Mouse (Mus musculus): ENCODE results near the gene Rnf7. TPM values are rescaled to one million over a fixed set of nuclear protein-coding genes. Genes with fewer than 3 reads are reported as not detected.
"Not testable (repeated sequence)": the region's sequence is repeated elsewhere in the genome, so short reads cannot be mapped to it uniquely, and the experiment has no call there.

Rnf7 gene
- total and polyA plus RNA-seq, 2 experiments = 63.4 to 65.5 TPM

- Histone ChIP-seq H3K4me3 (ENCODE audit: insufficient read depth, low read depth, low read length) (no peak overlapping the region), H3K79me2 (ENCODE audit: control insufficient read depth, insufficient read depth, low read length) (peaks cover under 1% of the 10 kb centered on the region; the same call in 1 of the 2 replicates), H3K27me3 (ENCODE audit: control insufficient read depth, insufficient read depth, low read length) (no peaks in the 10 kb centered on the region), H3K27ac (replicated peaks; ENCODE audit: insufficient read depth, low read depth, low read length) (no peak overlapping the region), H3K4me1 (ENCODE audit: control insufficient read depth, insufficient read depth, low read length) (no peaks in the 10 kb centered on the region), H3K36me3 (ENCODE audit: control insufficient read depth, insufficient read depth, low read length) (no peaks in the 10 kb centered on the region), H3K9ac (ENCODE audit: low read depth, low read length) (no peak overlapping the region)
- no peak for DNase-seq (ENCODE audit: extremely low read depth, low read depth, low spot score)
- TF ChIP-seq CTCF (IDR thresholded peaks at IDR 0.05; ENCODE audit: low read depth, low read length) = no peak
- no peak for TF ChIP-seq POLR2A (IDR thresholded peaks at IDR 0.05; ENCODE audit: extremely low read depth, insufficient read depth, low read length)
- WGBS = 52% methylated on average over 3 of the region's 3 CpGs
Observed at GRCm38 (mm10) chr9:96483028-96483427, 4.6 kb upstream of the Rnf7 start.

GRCm38 (mm10) chr9:96472356-96472755, 6.1 kb downstream of the Rnf7 start:
- Histone ChIP-seq H3K27ac (replicated peaks; ENCODE audit: insufficient read depth, low read depth, low read length) (no peak overlapping the region), H3K4me3 (ENCODE audit: insufficient read depth, low read depth, low read length) (no peak overlapping the region), H3K79me2 (ENCODE audit: control insufficient read depth, insufficient read depth, low read length) (no peaks in the 10 kb centered on the region; the same call in 1 of the 2 replicates), H3K27me3 (ENCODE audit: control insufficient read depth, insufficient read depth, low read length) (no peaks in the 10 kb centered on the region), H3K36me3 (ENCODE audit: control insufficient read depth, insufficient read depth, low read length) (peaks cover 13% of the 10 kb centered on the region), H3K9ac (ENCODE audit: low read depth, low read length) (no peak overlapping the region), H3K4me1 (ENCODE audit: control insufficient read depth, insufficient read depth, low read length) (peaks cover 1% of the 10 kb centered on the region)
- WGBS = 91% methylated on average over 3 of the region's 3 CpGs
- TF ChIP-seq POLR2A (IDR thresholded peaks at IDR 0.05; ENCODE audit: extremely low read depth, insufficient read depth, low read length) = no peak
- no peak for TF ChIP-seq CTCF (IDR thresholded peaks at IDR 0.05; ENCODE audit: low read depth, low read length)
- no peak for DNase-seq (ENCODE audit: extremely low read depth, low read depth, low spot score)

- DNase-seq (ENCODE audit: extremely low read depth, low read depth, low spot score); H3K27ac ChIP-seq (replicated peaks; ENCODE audit: insufficient read depth, low read depth, low read length); H3K4me3 ChIP-seq (ENCODE audit: insufficient read depth, low read depth, low read length); H3K4me1 ChIP-seq (ENCODE audit: control insufficient read depth, insufficient read depth, low read length); H3K9ac ChIP-seq (ENCODE audit: low read depth, low read length); H3K27me3 ChIP-seq (ENCODE audit: control insufficient read depth, insufficient read depth, low read length); H3K79me2 ChIP-seq (ENCODE audit: control insufficient read depth, insufficient read depth, low read length): not testable (repeated sequence)
- peaks cover 13% of the 10 kb centered on the region for H3K36me3 ChIP-seq (ENCODE audit: control insufficient read depth, insufficient read depth, low read length)
- WGBS = 98% methylated on average over 4 of the region's 4 CpGs
Observed at GRCm38 (mm10) chr9:96471681-96472080, 6.8 kb downstream of the Rnf7 start.

- peaks cover 13% of the 10 kb centered on the region for H3K36me3 ChIP-seq (ENCODE audit: control insufficient read depth, insufficient read depth, low read length)
- no peak overlapping the region for H3K4me3 ChIP-seq (ENCODE audit: insufficient read depth, low read depth, low read length)
- H3K4me1 ChIP-seq (ENCODE audit: control insufficient read depth, insufficient read depth, low read length) = no peaks in the 10 kb centered on the region
- H3K27me3 ChIP-seq (ENCODE audit: control insufficient read depth, insufficient read depth, low read length) = no peaks in the 10 kb centered on the region
- WGBS = 97% methylated on average over 8 of the region's 8 CpGs
- no peak overlapping the region for H3K9ac ChIP-seq (ENCODE audit: low read depth, low read length)
- no peak for DNase-seq (ENCODE audit: extremely low read depth, low read depth, low spot score)
- no peak overlapping the region for H3K27ac ChIP-seq (replicated peaks; ENCODE audit: insufficient read depth, low read depth, low read length)
- no peaks in the 10 kb centered on the region for H3K79me2 ChIP-seq (ENCODE audit: control insufficient read depth, insufficient read depth, low read length)
- no peak for TF ChIP-seq CTCF (IDR thresholded peaks at IDR 0.05; ENCODE audit: low read depth, low read length)
- no peak for TF ChIP-seq POLR2A (IDR thresholded peaks at IDR 0.05; ENCODE audit: extremely low read depth, insufficient read depth, low read length)
Observed at GRCm38 (mm10) chr9:96470266-96470974, 8.1 kb downstream of the Rnf7 start.

- Histone ChIP-seq H3K4me1 (ENCODE audit: control insufficient read depth, insufficient read depth, low read length) (no peaks in the 10 kb centered on the region), H3K9ac (ENCODE audit: low read depth, low read length) (no peak overlapping the region), H3K36me3 (ENCODE audit: control insufficient read depth, insufficient read depth, low read length) (peaks cover 13% of the 10 kb centered on the region), H3K4me3 (ENCODE audit: insufficient read depth, low read depth, low read length) (no peak overlapping the region), H3K27ac (replicated peaks; ENCODE audit: insufficient read depth, low read depth, low read length) (no peak overlapping the region), H3K27me3 (ENCODE audit: control insufficient read depth, insufficient read depth, low read length) (no peaks in the 10 kb centered on the region), H3K79me2 (ENCODE audit: control insufficient read depth, insufficient read depth, low read length) (no peaks in the 10 kb centered on the region)
- no peak for DNase-seq (ENCODE audit: extremely low read depth, low read depth, low spot score)
- TF ChIP-seq CTCF (IDR thresholded peaks at IDR 0.05; ENCODE audit: low read depth, low read length) (no peak), POLR2A (IDR thresholded peaks at IDR 0.05; ENCODE audit: extremely low read depth, insufficient read depth, low read length) (no peak)
- WGBS = 93% methylated on average over 8 of the region's 8 CpGs
Observed at GRCm38 (mm10) chr9:96469556-96470265, 8.8 kb downstream of the Rnf7 start.

- H3K27ac ChIP-seq (replicated peaks; ENCODE audit: insufficient read depth, low read depth, low read length) = no peak overlapping the region
- H3K4me1 ChIP-seq (ENCODE audit: control insufficient read depth, insufficient read depth, low read length) = 0 out of 2 replicates have a peak, but pooled peaks cover 2% of the 10 kb centered on the region
- no peak overlapping the region for H3K4me3 ChIP-seq (ENCODE audit: insufficient read depth, low read depth, low read length)
- 76% methylated on average over 10 of the region's 10 CpGs for WGBS
- H3K27me3 ChIP-seq (ENCODE audit: control insufficient read depth, insufficient read depth, low read length) = no peaks in the 10 kb centered on the region
- DNase-seq (ENCODE audit: extremely low read depth, low read depth, low spot score) = no peak
- H3K36me3 ChIP-seq (ENCODE audit: control insufficient read depth, insufficient read depth, low read length) = peaks cover 3% of the 10 kb centered on the region; the same call in 1 of the 2 replicates
- no peak overlapping the region for H3K9ac ChIP-seq (ENCODE audit: low read depth, low read length)
- TF ChIP-seq CTCF (IDR thresholded peaks at IDR 0.05; ENCODE audit: low read depth, low read length) = no peak
- TF ChIP-seq POLR2A (IDR thresholded peaks at IDR 0.05; ENCODE audit: extremely low read depth, insufficient read depth, low read length) = no peak
- no peaks in the 10 kb centered on the region for H3K79me2 ChIP-seq (ENCODE audit: control insufficient read depth, insufficient read depth, low read length)
Observed at GRCm38 (mm10) chr9:96463708-96464107, 14.8 kb downstream of the Rnf7 start.

All from liver, adult 2 months (tissue).